Mouse (Mus musculus) bone marrow, adult 2 months (tissue): Measurements from ENCODE around the gene Pcmt1.

Experiments used
- CTCF ChIP-seq: fragments of 200-500 bp; IDR thresholded peaks from 2 replicates; pipeline ENCODE4 v1.5.1; 2011; ENCODE audit warnings: low read length, control low read depth; ENCODE audit not compliant: control insufficient read depth, insufficient read depth
- POLR2A ChIP-seq: fragments of 200-500 bp; IDR thresholded peaks from 2 replicates; pipeline ENCODE4 v1.6.1; 2011; ENCODE audit warnings: low read depth, mild to moderate bottlenecking, control low read depth, low read length, borderline replicate concordance; ENCODE audit not compliant: control insufficient read depth

DNA sequence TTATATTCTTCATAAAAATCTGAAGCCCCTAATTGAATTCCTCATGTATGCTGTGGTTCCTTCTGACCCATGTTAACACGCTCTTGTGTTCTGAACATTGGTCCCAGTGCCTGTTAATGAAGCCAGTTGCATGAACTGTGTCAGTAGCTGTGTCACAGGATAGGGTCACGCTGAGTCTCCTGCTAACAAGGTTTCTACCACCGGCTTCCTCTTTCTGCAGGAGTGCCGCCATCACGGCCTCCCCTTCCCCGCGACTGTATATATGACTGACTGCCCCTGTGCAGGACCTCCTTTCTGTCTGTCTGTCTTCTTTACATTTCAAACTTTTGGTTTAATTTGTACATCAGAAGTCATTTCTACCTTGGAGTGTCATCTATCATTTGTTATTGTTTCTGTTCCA lies 82.8 kb downstream of the Pcmt1 start:
- no peak for TF ChIP-seq CTCF
- TF ChIP-seq POLR2A: no peak
